Mouse (Mus musculus) embryonic facial prominence, embryonic 12.5 days (tissue): Measurements from ENCODE around the gene Irs2. TPM values are rescaled to one million over a fixed set of nuclear protein-coding genes. Genes with fewer than 3 reads are reported as not detected.

Experiments used
- ATAC-seq: fragments of 200-750 bp; cut with Nextera tagmentation; 2 replicates; pipeline ENCODE4 v1.8.0; 2017; ENCODE audit not compliant: insufficient number of reproducible peaks, insufficient read depth, low FRiP score, low TSS enrichment
- H3K27ac ChIP-seq: fragments of 300-500 bp; sonication (generic); 2 replicates; pipeline ENCODE4 v1.5.1; 2016; ENCODE audit warnings: mild to moderate bottlenecking
- H3K27me3 ChIP-seq: fragments of 300-500 bp; sonication (generic); 2 replicates; pipeline ENCODE4 v1.6.1; 2016; ENCODE audit warnings: mild to moderate bottlenecking, moderate library complexity
- H3K36me3 ChIP-seq: fragments of 300-500 bp; sonication (generic); 2 replicates; pipeline ENCODE4 v1.6.1; 2016; ENCODE audit warnings: mild to moderate bottlenecking
- H3K4me1 ChIP-seq: fragments of 300-500 bp; sonication (generic); 2 replicates; pipeline ENCODE4 v1.6.1; 2016
- H3K4me2 ChIP-seq: fragments of 300-500 bp; sonication (generic); replicated peaks from 2 replicates; pipeline ENCODE4 v1.6.1; 2016; ENCODE audit warnings: mild to moderate bottlenecking, moderate library complexity
- H3K4me3 ChIP-seq: fragments of 300-500 bp; sonication (generic); 2 replicates; pipeline ENCODE4 v1.5.1; 2016; ENCODE audit warnings: mild to moderate bottlenecking
- H3K9ac ChIP-seq: fragments of 300-500 bp; sonication (generic); 2 replicates; pipeline ENCODE4 v1.6.1; 2016; ENCODE audit warnings: mild to moderate bottlenecking, moderate library complexity
- H3K9me3 ChIP-seq: fragments of 300-500 bp; sonication (generic); 2 replicates; pipeline ENCODE4 v1.6.1; 2016; ENCODE audit warnings: mild to moderate bottlenecking, moderate library complexity
- WGBS: fragments of 180-500 bp; shearing (Covaris S2); methylation state at CpG from one replicate; pipeline ENCODE4 v1.1.7; 2016; 5-methylcytosine and 5-hydroxymethylcytosine counted together
- polyA plus RNA-seq: library from polyadenylated mRNA; unstranded; fragments of >200 nt; fragmentation: Nextera tagmentation; extraction: Ambion mirVana; gene quantifications from 2 replicates; pipeline ENCODE4 v1.2.1, GENCODE M21; 2016

The Irs2 gene
- polyA plus RNA-seq, 1 experiment from 2014 or later: 11.8 TPM

GRCm38 (mm10) chr8:11036790-11037189 lies 28.5 kb upstream of the Irs2 start:
- Histone ChIP-seq H3K27ac (no peak overlapping the region), H3K27me3 (no peaks in the 10 kb centered on the region), H3K4me2 (no peak overlapping the region), H3K9me3 (no peaks in the 10 kb centered on the region), H3K9ac (no peak overlapping the region), H3K4me3 (no peak overlapping the region), H3K4me1 (no peaks in the 10 kb centered on the region), H3K36me3 (no peaks in the 10 kb centered on the region)
- WGBS: 86% methylated on average over 3 of the region's 3 CpGs
- no peak for ATAC-seq

- Histone ChIP-seq H3K27ac (no peak overlapping the region), H3K4me3 (no peak overlapping the region), H3K4me2 (no peak overlapping the region), H3K9ac (no peak overlapping the region), H3K27me3 (no peaks in the 10 kb centered on the region), H3K36me3 (no peaks in the 10 kb centered on the region), H3K4me1 (no peaks in the 10 kb centered on the region), H3K9me3 (no peaks in the 10 kb centered on the region)
- ATAC-seq: no peak
- 42% methylated on average over 19 of the region's 19 CpGs for WGBS
Measured at GRCm38 (mm10) chr8:11035628-11036416, 27.6 kb upstream of the Irs2 start.

- H3K27ac ChIP-seq: no peak overlapping the region
- no peak overlapping the region for H3K4me2 ChIP-seq
- H3K4me3 ChIP-seq: no peak overlapping the region
- no peaks in the 10 kb centered on the region for H3K4me1 ChIP-seq
- H3K27me3 ChIP-seq: no peaks in the 10 kb centered on the region
- no peak for ATAC-seq
- H3K9ac ChIP-seq: no peak overlapping the region
- 73% methylated on average over 3 of the region's 3 CpGs for WGBS
- H3K9me3 ChIP-seq: no peaks in the 10 kb centered on the region
- H3K36me3 ChIP-seq: no peaks in the 10 kb centered on the region
Measured at GRCm38 (mm10) chr8:11024871-11025270, 16.6 kb upstream of the Irs2 start.

- Histone ChIP-seq H3K9ac (no peak overlapping the region), H3K4me3 (no peak overlapping the region), H3K4me2 (no peak overlapping the region), H3K36me3 (no peaks in the 10 kb centered on the region), H3K4me1 (no peaks in the 10 kb centered on the region), H3K27ac (no peak overlapping the region), H3K27me3 (no peaks in the 10 kb centered on the region), H3K9me3 (no peaks in the 10 kb centered on the region)
- 92% methylated on average over 9 of the region's 9 CpGs for WGBS
- no peak for ATAC-seq
Measured at GRCm38 (mm10) chr8:11020949-11021572, 12.8 kb upstream of the Irs2 start.

- ATAC-seq: no peak
- Histone ChIP-seq H3K27ac (no peak overlapping the region), H3K4me2 (no peak overlapping the region), H3K9ac (no peak overlapping the region), H3K36me3 (no peaks in the 10 kb centered on the region), H3K27me3 (no peaks in the 10 kb centered on the region), H3K9me3 (no peaks in the 10 kb centered on the region), H3K4me3 (no peak overlapping the region), H3K4me1 (peaks cover 5% of the 10 kb centered on the region; the same call in 1 of the 2 replicates)
- WGBS: 90% methylated on average over 3 of the region's 3 CpGs
Measured at GRCm38 (mm10) chr8:11015622-11016021, 7.4 kb upstream of the Irs2 start.

GRCm38 (mm10) chr8:11013258-11013657 lies 5.0 kb upstream of the Irs2 start:
- no peak overlapping the region for H3K4me2 ChIP-seq

GRCm38 (mm10) chr8:11011787-11012485 lies 3.7 kb upstream of the Irs2 start:
- no peaks in the 10 kb centered on the region for H3K9me3 ChIP-seq
- WGBS: 69% methylated on average over 3 of the region's 3 CpGs
- H3K36me3 ChIP-seq: no peaks in the 10 kb centered on the region
- H3K4me3 ChIP-seq: no peak overlapping the region
- no peak overlapping the region for H3K27ac ChIP-seq
- no peaks in the 10 kb centered on the region for H3K27me3 ChIP-seq
- ATAC-seq: no peak
- H3K4me1 ChIP-seq: peaks cover 11% of the 10 kb centered on the region
- no peak overlapping the region for H3K9ac ChIP-seq
- no peak overlapping the region for H3K4me2 ChIP-seq

More at GRCm38 (mm10) chr8:11013258-11013657, 5.0 kb upstream of the Irs2 start:
- Histone ChIP-seq H3K9me3 (no peaks in the 10 kb centered on the region), H3K4me1 (peaks cover 10% of the 10 kb centered on the region), H3K9ac (no peak overlapping the region), H3K36me3 (no peaks in the 10 kb centered on the region), H3K27me3 (no peaks in the 10 kb centered on the region), H3K4me3 (no peak overlapping the region), H3K27ac (no peak overlapping the region)
- 2% methylated on average over 6 of the region's 6 CpGs for WGBS
- ATAC-seq: no peak

- Histone ChIP-seq H3K4me1 (peaks cover 19% of the 10 kb centered on the region), H3K36me3 (peaks cover 4% of the 10 kb centered on the region; the same call in 1 of the 2 replicates), H3K4me3 (no peak overlapping the region), H3K27me3 (no peaks in the 10 kb centered on the region), H3K9me3 (no peaks in the 10 kb centered on the region), H3K4me2 (no peak overlapping the region; the same call in 1 of the 2 replicates), H3K9ac (no peak overlapping the region), H3K27ac (no peak overlapping the region)
- WGBS: 13% methylated on average over 11 of the region's 11 CpGs
- ATAC-seq: no peak
Measured at GRCm38 (mm10) chr8:11010913-11011605, 2.8 kb upstream of the Irs2 start.

GRCm38 (mm10) chr8:11010398-11010797 lies 2.1 kb upstream of the Irs2 start:
- no peak overlapping the region for H3K27ac ChIP-seq
- H3K9me3 ChIP-seq: no peaks in the 10 kb centered on the region
- 58% methylated on average over 11 of the region's 11 CpGs for WGBS
- H3K4me3 ChIP-seq: no peak overlapping the region
- no peak overlapping the region for H3K9ac ChIP-seq
- peaks cover 26% of the 10 kb centered on the region for H3K4me1 ChIP-seq
- no peak for ATAC-seq
- H3K4me2 ChIP-seq: no peak overlapping the region
- peaks cover 10% of the 10 kb centered on the region; the same call in 1 of the 2 replicates for H3K36me3 ChIP-seq
- no peaks in the 10 kb centered on the region for H3K27me3 ChIP-seq

GRCm38 (mm10) chr8:11009431-11010071 lies 1.3 kb upstream of the Irs2 start:
- Histone ChIP-seq H3K9me3 (no peaks in the 10 kb centered on the region), H3K4me1 (peaks cover 35% of the 10 kb centered on the region), H3K9ac (peak overlapping the region; percentile 89), H3K4me2 (peak overlapping the region; percentile 92), H3K4me3 (peak overlapping the region; percentile 80), H3K27me3 (no peaks in the 10 kb centered on the region), H3K36me3 (peaks cover 16% of the 10 kb centered on the region; the same call in 1 of the 2 replicates), H3K27ac (peak overlapping the region; percentile 98)
- WGBS: 1% methylated on average over 61 of the region's 62 CpGs
- peak; percentile 42 for ATAC-seq
